ENCODE assay signal across 14 mouse cellular contexts in genomic region chr13:81230161-81230560, GRCm38 (mm10).
A peak's percentile ranks its signal among the peaks of the same experiment; 100 is the strongest.
DNase-seq lines count a peak whose midpoint lies in the region; ATAC-seq and TF ChIP-seq lines count a peak whose summit lies in the region.
"Had no signal": no experiment of that assay in that cellular context is flagged by ENCODE, and none has a peak within 500 bp of the region (broad histone marks: within the 10 kb centered on the region; RNA-seq: fewer than 3 reads in every experiment).

No protein-coding gene starts in this region.

- intact Hi-C loops in heart, postnatal 14 days (cut with DNase I): no loop called here

- no peak overlapping the region for H3K27ac ChIP-seq in lung, embryonic 14.5 days (ENCODE audit: low read depth)
- 0 out of 2 replicates have a peak overlapping the region, but pooled peaks have one; percentile 14 for H3K27ac ChIP-seq in lung, postnatal 0 days (ENCODE audit: low read length)
- H3K27ac ChIP-seq in stomach, embryonic 15.5 days: peak overlapping the region; percentile 0; the same call in 1 of the 2 replicates

- 61% methylated on average over 4 of the region's 4 CpGs for WGBS in lung, embryonic 14.5 days
- WGBS in lung, adult 2 months: 38% methylated on average over 4 of the region's 4 CpGs
- 33% methylated on average over 4 of the region's 4 CpGs for WGBS in lung, postnatal 0 days
- 54% methylated on average over 4 of the region's 4 CpGs for WGBS in stomach, embryonic 15.5 days

- ATAC-seq in lung, embryonic 14.5 days (ENCODE audit: insufficient read depth): no peak
- peak; percentile 90 for ATAC-seq in lung, postnatal 0 days
- ATAC-seq in stomach, embryonic 15.5 days (ENCODE audit: insufficient read depth, low FRiP score, low read depth): no peak
- no peak for ATAC-seq in inflammation-experienced regulatory T-cells, adult 6 months

- H3K36me3 ChIP-seq in lung, embryonic 14.5 days (ENCODE audit: insufficient read depth): no peaks in the 10 kb centered on the region
- H3K36me3 ChIP-seq in lung, postnatal 0 days (ENCODE audit: insufficient read depth, low read length): no peaks in the 10 kb centered on the region
- H3K36me3 ChIP-seq in stomach, embryonic 15.5 days: no peaks in the 10 kb centered on the region

- H3K4me2 ChIP-seq in lung, embryonic 14.5 days: no peak overlapping the region
- H3K4me2 ChIP-seq in lung, postnatal 0 days (replicated peaks; ENCODE audit: low read depth, low read length): no peak overlapping the region
- no peak overlapping the region for H3K4me2 ChIP-seq in stomach, embryonic 15.5 days

- TF ChIP-seq POLR2A in lung, adult 2 months (IDR thresholded peaks at IDR 0.05; ENCODE audit: borderline replicate concordance, extremely low read depth, low read depth, low read length): no peak

- no peak for TF ChIP-seq CTCF in lung, embryonic 14.5 days (IDR thresholded peaks at IDR 0.05; ENCODE audit: low read depth)
- no peak for TF ChIP-seq CTCF in lung, adult 2 months (IDR thresholded peaks at IDR 0.05; ENCODE audit: insufficient read depth, low read length)
- no peak for TF ChIP-seq CTCF in lung, postnatal 0 days (IDR thresholded peaks at IDR 0.05)

- H3K27me3 ChIP-seq in lung, embryonic 14.5 days (ENCODE audit: insufficient read depth, low read length): no peaks in the 10 kb centered on the region
- H3K27me3 ChIP-seq in lung, postnatal 0 days (replicated peaks; ENCODE audit: insufficient read depth, low read length): no peaks in the 10 kb centered on the region
- H3K27me3 ChIP-seq in stomach, embryonic 15.5 days (replicated peaks): no peaks in the 10 kb centered on the region

- H3K4me3 ChIP-seq in lung, embryonic 14.5 days (ENCODE audit: low read depth, low read length): no peak overlapping the region
- H3K4me3 ChIP-seq in lung, adult 2 months (replicated peaks; ENCODE audit: extremely low read depth, low read depth, low read length): no peak overlapping the region
- no peak overlapping the region for H3K4me3 ChIP-seq in lung, postnatal 0 days (ENCODE audit: low read depth, low read length)
- no peak overlapping the region for H3K4me3 ChIP-seq in stomach, embryonic 15.5 days (replicated peaks)
- H3K4me3 ChIP-seq: erythroblast, embryonic 14.5 days had no signal

- no peak overlapping the region for H3K9ac ChIP-seq in lung, embryonic 14.5 days
- no peak overlapping the region for H3K9ac ChIP-seq in lung, postnatal 0 days (replicated peaks; ENCODE audit: low read depth)
- no peak overlapping the region for H3K9ac ChIP-seq in stomach, embryonic 15.5 days

- DNase-seq in heart, adult 8-10 months (ENCODE audit: low spot score): peak; percentile 29
- no peak for DNase-seq in heart, postnatal 14 days
- peak; percentile 58 for DNase-seq in lung, embryonic 14.5 days
- DNase-seq in lung, adult 2 months: no peak
- DNase-seq in lung, postnatal 0 days (ENCODE audit: low spot score): peak; percentile 78
- DNase-seq in urinary bladder, postnatal 25 days (ENCODE audit: low spot score): no peak
- DNase-seq: adrenal gland, postnatal 25 days; cerebellum, adult 11 months; embryo, embryonic 11 days; right cerebral cortex, postnatal 25 days; thymus, postnatal 14 days had no signal

- H3K4me1 ChIP-seq in lung, embryonic 14.5 days (ENCODE audit: insufficient read depth): no peaks in the 10 kb centered on the region
- peaks cover 2% of the 10 kb centered on the region; the same call in 1 of the 2 replicates for H3K4me1 ChIP-seq in lung, adult 2 months (ENCODE audit: control insufficient read depth, insufficient read depth, low read length)
- H3K4me1 ChIP-seq in lung, postnatal 0 days (ENCODE audit: insufficient read depth, low read depth, low read length): no peaks in the 10 kb centered on the region; the same call in 1 of the 2 replicates
- no peaks in the 10 kb centered on the region for H3K4me1 ChIP-seq in stomach, embryonic 15.5 days

- no peaks in the 10 kb centered on the region for H3K9me3 ChIP-seq in lung, embryonic 14.5 days (ENCODE audit: low read depth, low read length)
- H3K9me3 ChIP-seq in lung, postnatal 0 days (ENCODE audit: low read length): no peaks in the 10 kb centered on the region
- no peaks in the 10 kb centered on the region for H3K9me3 ChIP-seq in stomach, embryonic 15.5 days

- peak; percentile 98 for TF ChIP-seq EP300 in lung, postnatal 0 days (IDR thresholded peaks at IDR 0.05)

Comparison
In these comparisons a context has a peak if more than half of its experiments do, and no peak if none do; other contexts are left out.
1. DNase-seq: peak in heart, adult 8-10 months (single experiment), lung, embryonic 14.5 days (single experiment) and lung, postnatal 0 days (single experiment); none in heart, postnatal 14 days (0 of 2), lung, adult 2 months (single experiment) and urinary bladder, postnatal 25 days (single experiment).